16 mouse cellular contexts compared by ENCODE assay signal in the genomic region with DNA sequence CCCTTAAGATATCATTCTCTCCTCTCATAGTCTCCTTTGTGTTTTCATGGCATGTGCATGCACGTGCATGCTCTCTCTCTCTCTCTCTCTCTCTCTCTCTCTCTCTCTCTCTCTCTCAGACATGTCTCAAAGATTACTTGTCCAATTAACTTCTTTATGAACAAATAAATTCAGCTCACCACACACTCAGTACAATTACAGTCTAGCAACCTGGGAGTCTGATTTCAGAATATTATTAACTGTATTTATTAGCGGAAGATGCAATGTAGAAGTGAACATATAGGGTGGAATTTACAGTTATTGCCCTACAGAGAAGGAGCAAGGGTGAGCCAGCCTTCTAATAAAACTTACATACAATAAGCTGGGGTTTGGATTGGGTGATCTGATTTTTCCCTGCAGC.
"Had no signal": no experiment of that assay in that cellular context is flagged by ENCODE, and none has a peak within 500 bp of the region (broad histone marks: within the 10 kb centered on the region; RNA-seq: fewer than 3 reads in every experiment).

No protein-coding gene starts in this region.

- H3K27ac ChIP-seq: kidney, postnatal 0 days; limb, embryonic 15.5 days; liver, embryonic 13.5 days; lung, embryonic 15.5 days; macrophage had no signal

- H3K36me3 ChIP-seq: limb, embryonic 15.5 days; liver, embryonic 13.5 days; lung, embryonic 15.5 days had no signal

- H3K9ac ChIP-seq: limb, embryonic 15.5 days; liver, embryonic 13.5 days; liver, postnatal 0 days; lung, embryonic 15.5 days had no signal

- H3K9me3 ChIP-seq: limb, embryonic 15.5 days; liver, embryonic 13.5 days; lung, embryonic 15.5 days; megakaryocyte, embryonic 14.5 days had no signal

- H3K4me2 ChIP-seq: limb, embryonic 15.5 days; liver, embryonic 13.5 days; lung, embryonic 15.5 days had no signal

- H3K4me3 ChIP-seq: limb, embryonic 15.5 days; liver, embryonic 13.5 days; lung, embryonic 15.5 days; megakaryocyte, embryonic 14.5 days had no signal

- H3K27me3 ChIP-seq: limb, embryonic 15.5 days; liver, embryonic 13.5 days; lung, embryonic 15.5 days had no signal

- DNase-seq: kidney, adult 11 months; kidney, adult 9 months; kidney, postnatal 36 days; layer of hippocampus, adult 9-11 months; layer of hippocampus, postnatal 36 days; liver, embryonic 13.5 days; liver, postnatal 0 days; lung, postnatal 14 days; retina, postnatal 1 day; right cerebral cortex, postnatal 14 days; thymus, postnatal 36 days had no signal

- ATAC-seq: liver, postnatal 0 days had no signal

- H3K4me1 ChIP-seq: limb, embryonic 15.5 days; liver, embryonic 13.5 days; lung, embryonic 15.5 days had no signal
